Mouse (Mus musculus): ENCODE measurements at regions not wholly inside any gene's neighbourhood (a gene's known extent, or its start where the extent isn't known, plus 50 kb on each side); places are given as distances from the start of the nearest gene placed in this dataset.

GRCm38 (mm10) chr1:124652251-124652861 is 607.0 kb upstream of the Dpp10 start:
- no peak for DNase-seq

GRCm38 (mm10) chr1:124635246-124635768 is 589.9 kb upstream of the Dpp10 start:
- no peak for DNase-seq

GRCm38 (mm10) chr1:124630084-124630483 is 584.7 kb upstream of the Dpp10 start:
- DNase-seq = no peak

GRCm38 (mm10) chr1:124584620-124585019 is 539.3 kb upstream of the Dpp10 start:
- no peak for DNase-seq

All from cerebellum, postnatal 25 days (tissue).